In genomic region chr11:51264352-51264751, GRCm38 (mm10) we compare ENCODE assay signal across 8 mouse cellular contexts. TPM values are rescaled to one million over a fixed set of nuclear protein-coding genes. Genes with fewer than 3 reads are reported as not detected.
A peak's percentile ranks its signal among the peaks of the same experiment; 100 is the strongest.
DNase-seq lines count a peak whose midpoint lies in the region; ATAC-seq and TF ChIP-seq lines count a peak whose summit lies in the region.

No protein-coding gene starts in this region.

- peak overlapping the region; percentile 74 for H3K4me3 ChIP-seq in neural tube, embryonic 11.5 days (ENCODE audit: low read depth, low read length)
- peak overlapping the region; percentile 97 for H3K4me3 ChIP-seq in heart, embryonic 11.5 days (ENCODE audit: low read depth, low read length)
- H3K4me3 ChIP-seq in kidney, postnatal 0 days (replicated peaks; ENCODE audit: low read depth, low read length), result peak overlapping the region; percentile 85
- peak overlapping the region; percentile 96 for H3K4me3 ChIP-seq in stomach, embryonic 16.5 days (replicated peaks; ENCODE audit: low read length)

- H3K4me1 ChIP-seq in neural tube, embryonic 11.5 days (ENCODE audit: control insufficient read depth, insufficient read depth, low read length), result peaks cover 6% of the 10 kb centered on the region
- H3K4me1 ChIP-seq in heart, embryonic 11.5 days (ENCODE audit: control insufficient read depth, insufficient read depth, low read length), result peaks cover 9% of the 10 kb centered on the region; the same call in 1 of the 2 replicates
- peaks cover 13% of the 10 kb centered on the region; the same call in 1 of the 2 replicates for H3K4me1 ChIP-seq in kidney, postnatal 0 days (replicated peaks; ENCODE audit: insufficient read depth, low read length)
- peaks cover 14% of the 10 kb centered on the region for H3K4me1 ChIP-seq in stomach, embryonic 16.5 days (ENCODE audit: control insufficient read depth, insufficient read depth, low read length)

- H3K9me3 ChIP-seq in neural tube, embryonic 11.5 days (ENCODE audit: control insufficient read depth, low read length), result no peaks in the 10 kb centered on the region
- H3K9me3 ChIP-seq in heart, embryonic 11.5 days (replicated peaks; ENCODE audit: control insufficient read depth, low read length), result no peaks in the 10 kb centered on the region
- H3K9me3 ChIP-seq in kidney, postnatal 0 days (replicated peaks; ENCODE audit: low read length), result no peaks in the 10 kb centered on the region
- H3K9me3 ChIP-seq in stomach, embryonic 16.5 days (replicated peaks; ENCODE audit: control insufficient read depth, low read length), result no peaks in the 10 kb centered on the region

- H3K9ac ChIP-seq in neural tube, embryonic 11.5 days (ENCODE audit: low read length), result 0 out of 2 replicates have a peak overlapping the region, but pooled peaks have one; percentile 5
- H3K9ac ChIP-seq in heart, embryonic 11.5 days (ENCODE audit: low read depth, low read length), result peak overlapping the region; percentile 99; the same call in 1 of the 2 replicates
- no peak overlapping the region for H3K9ac ChIP-seq in kidney, postnatal 0 days (ENCODE audit: low read depth, low read length)
- H3K9ac ChIP-seq in stomach, embryonic 16.5 days (ENCODE audit: low read length), result peak overlapping the region; percentile 47

- peaks cover 1% of the 10 kb centered on the region; the same call in 1 of the 2 replicates for H3K36me3 ChIP-seq in neural tube, embryonic 11.5 days (ENCODE audit: control insufficient read depth, insufficient read depth, low read length)
- H3K36me3 ChIP-seq in heart, embryonic 11.5 days (ENCODE audit: control insufficient read depth, insufficient read depth, low read length), result no peaks in the 10 kb centered on the region
- no peaks in the 10 kb centered on the region; the same call in 1 of the 2 replicates for H3K36me3 ChIP-seq in kidney, postnatal 0 days (ENCODE audit: insufficient read depth, low read length)
- H3K36me3 ChIP-seq in stomach, embryonic 16.5 days (ENCODE audit: control insufficient read depth, insufficient read depth, low read length), result no peaks in the 10 kb centered on the region

- no peak for TF ChIP-seq CTCF in kidney, postnatal 0 days (IDR thresholded peaks at IDR 0.05; ENCODE audit: low read depth)

- no peak overlapping the region for H3K27ac ChIP-seq in neural tube, embryonic 11.5 days (ENCODE audit: low read depth, low read length)
- H3K27ac ChIP-seq in heart, embryonic 11.5 days (ENCODE audit: low read depth, low read length), result no peak overlapping the region
- no peak overlapping the region for H3K27ac ChIP-seq in kidney, postnatal 0 days
- peak overlapping the region; percentile 22; the same call in 1 of the 2 replicates for H3K27ac ChIP-seq in stomach, embryonic 16.5 days (ENCODE audit: low read length)

- 35% methylated on average over 6 of the region's 6 CpGs for WGBS in neural tube, embryonic 11.5 days
- WGBS in heart, embryonic 11.5 days (ENCODE audit: insufficient replicate concordance), result 10% methylated on average over 6 of the region's 6 CpGs
- WGBS in kidney, postnatal 0 days, result 4% methylated on average over 6 of the region's 6 CpGs
- 8% methylated on average over 6 of the region's 6 CpGs for WGBS in stomach, embryonic 16.5 days

- peak overlapping the region; percentile 74 for H3K4me2 ChIP-seq in neural tube, embryonic 11.5 days (ENCODE audit: low read depth)
- peak overlapping the region; percentile 94 for H3K4me2 ChIP-seq in heart, embryonic 11.5 days
- peak overlapping the region; percentile 81 for H3K4me2 ChIP-seq in kidney, postnatal 0 days (ENCODE audit: low read length)
- peak overlapping the region; percentile 68 for H3K4me2 ChIP-seq in stomach, embryonic 16.5 days (ENCODE audit: low read depth, low read length)

- H3K27me3 ChIP-seq in neural tube, embryonic 11.5 days (ENCODE audit: control insufficient read depth, insufficient read depth, low read length), result no peaks in the 10 kb centered on the region
- H3K27me3 ChIP-seq in heart, embryonic 11.5 days (ENCODE audit: control insufficient read depth, insufficient read depth, low read length), result no peaks in the 10 kb centered on the region
- H3K27me3 ChIP-seq in kidney, postnatal 0 days (ENCODE audit: insufficient read depth, low read length), result no peaks in the 10 kb centered on the region
- H3K27me3 ChIP-seq in stomach, embryonic 16.5 days (ENCODE audit: control insufficient read depth, insufficient read depth, low read length), result no peaks in the 10 kb centered on the region

- ATAC-seq in neural tube, embryonic 11.5 days (ENCODE audit: insufficient read depth, low FRiP score, low TSS enrichment), result no peak
- ATAC-seq in heart, embryonic 11.5 days (replicated peaks; ENCODE audit: insufficient number of reproducible peaks, low FRiP score, low TSS enrichment), result no peak
- no peak for ATAC-seq in kidney, postnatal 0 days (replicated peaks; ENCODE audit: low FRiP score, low read depth)
- ATAC-seq in stomach, embryonic 16.5 days (ENCODE audit: insufficient read depth, low FRiP score), result no peak

- no peak for DNase-seq in neural tube, embryonic 11.5 days (ENCODE audit: low spot score)
- DNase-seq in neural tube, embryonic 10.5 days (ENCODE audit: extremely low spot score, low spot score), result no peak
- DNase-seq in embryo, embryonic 10 days (ENCODE audit: low spot score), result peak; percentile 40
- peak; percentile 61 for DNase-seq in kidney, postnatal 0 days (ENCODE audit: low spot score)
- DNase-seq in lung, postnatal 4 days, result peak; percentile 26 to 39
- DNase-seq in layer of hippocampus, postnatal 14 days (ENCODE audit: low spot score in 2 of 2), result no peak

RNA-seq across cellular contexts. Expression of gene BC049762, which starts 1.5 kb away (rescaled TPM):
- polyA plus RNA-seq in neural tube, embryonic 11.5 days (2014; fragmentation: Nextera tagmentation; extraction: Ambion mirVana), result 0.45 and 1.4 TPM in 2 replicates
- polyA plus RNA-seq in heart, embryonic 11.5 days (2014; fragmentation: Nextera tagmentation; extraction: Ambion mirVana), result 0.36 TPM in 1 of 2 replicates, not detected in the other
- polyA plus RNA-seq in kidney, postnatal 0 days (2015; fragmentation: Nextera tagmentation; extraction: Ambion mirVana), result 0.74 and 1.0 TPM in 2 replicates
- 0.36 TPM in 1 of 2 replicates, not detected in the other for polyA plus RNA-seq in stomach, embryonic 16.5 days (2015; fragmentation: Nextera tagmentation; extraction: Ambion mirVana)
- total RNA-seq in layer of hippocampus, postnatal 14 days (2021), result not detected

RNA-seq across cellular contexts. Expression of gene Clk4, which starts 2.8 kb away (rescaled TPM):
- 140 and 145 TPM in 2 replicates for polyA plus RNA-seq in neural tube, embryonic 11.5 days (2014; fragmentation: Nextera tagmentation; extraction: Ambion mirVana)
- 83.6 and 87.1 TPM in 2 replicates for polyA plus RNA-seq in heart, embryonic 11.5 days (2014; fragmentation: Nextera tagmentation; extraction: Ambion mirVana)
- 90.0 and 96.8 TPM in 2 replicates for polyA plus RNA-seq in kidney, postnatal 0 days (2015; fragmentation: Nextera tagmentation; extraction: Ambion mirVana)
- 115 and 123 TPM in 2 replicates for polyA plus RNA-seq in stomach, embryonic 16.5 days (2015; fragmentation: Nextera tagmentation; extraction: Ambion mirVana)
- 100 to 1,000 TPM; 109 to 116 TPM for total RNA-seq in layer of hippocampus, postnatal 14 days (2021)

RNA-seq across cellular contexts. Expression of gene Col23a1, which starts 25.4 kb away (rescaled TPM):
- 9.7 and 10.9 TPM in 2 replicates for polyA plus RNA-seq in neural tube, embryonic 11.5 days (2014; fragmentation: Nextera tagmentation; extraction: Ambion mirVana)
- polyA plus RNA-seq in heart, embryonic 11.5 days (2014; fragmentation: Nextera tagmentation; extraction: Ambion mirVana), result 10.3 and 10.7 TPM in 2 replicates
- polyA plus RNA-seq in kidney, postnatal 0 days (2015; fragmentation: Nextera tagmentation; extraction: Ambion mirVana), result 6.0 and 6.8 TPM in 2 replicates
- polyA plus RNA-seq in stomach, embryonic 16.5 days (2015; fragmentation: Nextera tagmentation; extraction: Ambion mirVana), result 5.7 and 7.0 TPM in 2 replicates
- 1 to 10 TPM; 6.5 to 6.7 TPM for total RNA-seq in layer of hippocampus, postnatal 14 days (2021)

RNA-seq across cellular contexts. Expression of gene Gm12569, which starts 44.1 kb away (rescaled TPM):
- polyA plus RNA-seq in neural tube, embryonic 11.5 days (2014; fragmentation: Nextera tagmentation; extraction: Ambion mirVana), result not detected in 2 replicates
- polyA plus RNA-seq in heart, embryonic 11.5 days (2014; fragmentation: Nextera tagmentation; extraction: Ambion mirVana), result not detected in 2 replicates
- polyA plus RNA-seq in kidney, postnatal 0 days (2015; fragmentation: Nextera tagmentation; extraction: Ambion mirVana), result not detected in 2 replicates
- not detected in 2 replicates for polyA plus RNA-seq in stomach, embryonic 16.5 days (2015; fragmentation: Nextera tagmentation; extraction: Ambion mirVana)
- not detected for total RNA-seq in layer of hippocampus, postnatal 14 days (2021)

Comparison
In these comparisons a context has a peak if more than half of its experiments do, and no peak if none do; other contexts are left out.
1. DNase-seq: peak in embryo, embryonic 10 days (single experiment), kidney, postnatal 0 days (single experiment) and lung, postnatal 4 days (2 of 2); none in neural tube, embryonic 11.5 days (single experiment), neural tube, embryonic 10.5 days (single experiment) and layer of hippocampus, postnatal 14 days (0 of 2).
2. Peak in every context shown above with its lines, with median percentiles within 50 percentile points of each other: H3K4me2 ChIP-seq and H3K4me3 ChIP-seq.